Comparison of ENCODE assay signal across 27 mouse cellular contexts in genomic region chr11:102330039-102330438, GRCm38 (mm10).
"Had no signal": no experiment of that assay in that cellular context is flagged by ENCODE, and none has a peak within 500 bp of the region (broad histone marks: within the 10 kb centered on the region; RNA-seq: fewer than 3 reads in every experiment).

No protein-coding gene starts in this region.

- H3K4me1 ChIP-seq: hindbrain, embryonic 15.5 days; kidney, embryonic 15.5 days; limb, embryonic 13.5 days; limb, embryonic 15.5 days; liver, embryonic 13.5 days; liver, embryonic 15.5 days had no signal

- H3K27me3 ChIP-seq: hindbrain, embryonic 15.5 days; limb, embryonic 15.5 days had no signal

- ATAC-seq: hindbrain, postnatal 0 days; intestine, embryonic 16.5 days had no signal

- H3K9ac ChIP-seq: hindbrain, embryonic 13.5 days; hindbrain, embryonic 15.5 days; kidney, embryonic 15.5 days; limb, embryonic 13.5 days; limb, embryonic 15.5 days; liver, embryonic 13.5 days; liver, embryonic 15.5 days had no signal

- H3K27ac ChIP-seq: gastrocnemius, adult 2 months; heart, adult 2 months; hindbrain, embryonic 10.5 days; hindbrain, embryonic 13.5 days; hindbrain, embryonic 15.5 days; hindbrain, postnatal 0 days; kidney, embryonic 15.5 days; kidney, postnatal 0 days; limb, embryonic 13.5 days; limb, embryonic 15.5 days; liver, embryonic 13.5 days; liver, embryonic 15.5 days had no signal

- H3K9me3 ChIP-seq: hindbrain, embryonic 10.5 days; hindbrain, embryonic 13.5 days; hindbrain, embryonic 15.5 days; kidney, embryonic 15.5 days; limb, embryonic 13.5 days; limb, embryonic 15.5 days; liver, embryonic 13.5 days; liver, embryonic 15.5 days had no signal

- H3K4me2 ChIP-seq: heart, embryonic 11.5 days; hindbrain, embryonic 13.5 days; hindbrain, embryonic 15.5 days; kidney, embryonic 15.5 days; limb, embryonic 13.5 days; limb, embryonic 15.5 days; liver, embryonic 11.5 days; liver, embryonic 13.5 days; liver, embryonic 15.5 days had no signal

- H3K4me3 ChIP-seq: gastrocnemius, adult 2 months; heart, adult 2 months; hindbrain, embryonic 10.5 days; hindbrain, embryonic 13.5 days; hindbrain, embryonic 15.5 days; kidney, embryonic 15.5 days; limb, embryonic 13.5 days; limb, embryonic 15.5 days; liver, embryonic 13.5 days; liver, embryonic 15.5 days had no signal

- DNase-seq: gastrocnemius, adult 2 months; gastrocnemius, postnatal 10 days; gastrocnemius, postnatal 25 days; heart, adult 2 months; heart, postnatal 10 days; heart, postnatal 4 days; kidney, adult 11 months; kidney, adult 2 months; kidney, adult 9 months; kidney, postnatal 14 days; kidney, postnatal 36 days; layer of hippocampus, adult 9-11 months; layer of hippocampus, postnatal 36 days; left cerebral cortex, postnatal 4 days; liver, embryonic 13.5 days had no signal

- H3K36me3 ChIP-seq: hindbrain, embryonic 10.5 days; hindbrain, embryonic 13.5 days; hindbrain, embryonic 15.5 days; kidney, embryonic 15.5 days; limb, embryonic 13.5 days; limb, embryonic 15.5 days; liver, embryonic 13.5 days; liver, embryonic 15.5 days had no signal
